Mouse (Mus musculus): ENCODE measurements at regions not wholly inside any gene's neighbourhood (a gene's known extent, or its start where the extent isn't known, plus 50 kb on each side); places are given as distances from the start of the nearest gene placed in this dataset.

- TF ChIP-seq EP300 (IDR thresholded peaks at IDR 0.05; ENCODE audit: insufficient read depth, low read depth, low read length) (no peak), CTCF (IDR thresholded peaks at IDR 0.05; ENCODE audit: low read depth, low read length) (no peak), POLR2A (IDR thresholded peaks at IDR 0.05; ENCODE audit: insufficient read depth, low read length) (no peak)
Observed at GRCm38 (mm10) chr10:109226989-109227388, 216.2 kb upstream of the Syt1 start.

All from ES-Bruce4 (cell line).